Mouse (Mus musculus) small intestine, adult 2 months (tissue): ENCODE measurements around the gene Fam81a. TPM values are rescaled to one million over a fixed set of nuclear protein-coding genes. Genes with fewer than 3 reads are reported as not detected.

Experiments used
- H3K27ac ChIP-seq: fragments of 200-500 bp; 2 replicates; pipeline ENCODE4 v1.5.1; 2012; ENCODE audit warnings: low read depth, low read length, control low read depth, inconsistent platforms; ENCODE audit not compliant: insufficient read depth
- H3K27me3 ChIP-seq: fragments of 200-500 bp; 2 replicates; pipeline ENCODE4 v1.6.1; 2012; ENCODE audit warnings: mild to moderate bottlenecking, moderate library complexity, low read length, inconsistent platforms; ENCODE audit not compliant: control insufficient read depth, insufficient read depth
- H3K36me3 ChIP-seq: fragments of 200-500 bp; 2 replicates; pipeline ENCODE4 v1.6.1; 2012; ENCODE audit warnings: mild to moderate bottlenecking, low read length, control low read depth, inconsistent platforms; ENCODE audit not compliant: control insufficient read depth, insufficient read depth
- H3K4me1 ChIP-seq: fragments of 200-500 bp; 2 replicates; pipeline ENCODE4 v1.6.1; 2012; ENCODE audit warnings: low read length, inconsistent platforms, mixed read lengths; ENCODE audit not compliant: control insufficient read depth, insufficient read depth, insufficient read length
- H3K4me3 ChIP-seq: fragments of 200-500 bp; 2 replicates; pipeline ENCODE4 v1.5.1; 2012; ENCODE audit warnings: low read depth, mild to moderate bottlenecking, control low read depth, inconsistent platforms, low read length, moderate library complexity
- CTCF ChIP-seq: fragments of 200-500 bp; IDR thresholded peaks from 2 replicates; pipeline ENCODE4 v1.5.1; 2012; ENCODE audit warnings: low read depth, mild to moderate bottlenecking, control low read depth, inconsistent platforms, low read length, moderate library complexity, mixed read lengths; ENCODE audit not compliant: insufficient replicate concordance, insufficient read length; ENCODE audit errors: extremely low read depth
- POLR2A ChIP-seq: fragments of 200-500 bp; IDR thresholded peaks from 2 replicates; pipeline ENCODE4 v1.6.1; 2012; ENCODE audit warnings: low read depth, mild to moderate bottlenecking, control low read depth, inconsistent platforms, low read length, moderate library complexity
- WGBS: fragments of 180-500 bp; shearing (Covaris S2); methylation state at CpG from one replicate; pipeline ENCODE4 v1.1.7; 2018; 5-methylcytosine and 5-hydroxymethylcytosine counted together
- polyA plus RNA-seq: library from polyadenylated mRNA; depleted of rRNA; stranded (reverse); fragments of >200 nt; gene quantifications from 2 replicates; pipeline ENCODE4 v1.2.3, GENCODE M21; 2012

The Fam81a gene
- polyA plus RNA-seq, 1 experiment: 0.03 TPM

DNA sequence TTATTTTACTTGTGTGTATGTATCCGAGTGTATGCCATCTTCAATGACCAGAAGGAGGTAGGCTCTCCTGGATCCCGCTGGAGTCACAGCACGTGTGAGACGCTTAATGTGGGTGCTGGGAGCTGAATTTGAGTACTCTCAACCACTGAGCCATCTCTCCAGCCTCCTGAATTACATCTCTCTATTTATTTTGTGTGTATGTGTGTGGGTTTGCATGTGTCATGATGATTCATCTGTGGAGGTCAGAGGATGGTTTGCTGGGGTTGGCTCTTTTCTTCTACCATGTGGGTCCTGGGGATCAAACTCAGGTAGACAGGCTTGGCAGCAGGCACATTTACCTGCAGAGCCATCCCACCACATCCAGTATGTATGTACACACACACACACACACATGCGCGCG, 60.6 kb downstream of the Fam81a start:
- no peak overlapping the region for H3K27ac ChIP-seq
- 94% methylated on average over 7 of the region's 7 CpGs for WGBS
- TF ChIP-seq POLR2A (no peak), CTCF (no peak)
- H3K4me1 ChIP-seq: no peaks in the 10 kb centered on the region
- H3K36me3 ChIP-seq: no peaks in the 10 kb centered on the region
- no peaks in the 10 kb centered on the region for H3K27me3 ChIP-seq
- no peak overlapping the region for H3K4me3 ChIP-seq

DNA sequence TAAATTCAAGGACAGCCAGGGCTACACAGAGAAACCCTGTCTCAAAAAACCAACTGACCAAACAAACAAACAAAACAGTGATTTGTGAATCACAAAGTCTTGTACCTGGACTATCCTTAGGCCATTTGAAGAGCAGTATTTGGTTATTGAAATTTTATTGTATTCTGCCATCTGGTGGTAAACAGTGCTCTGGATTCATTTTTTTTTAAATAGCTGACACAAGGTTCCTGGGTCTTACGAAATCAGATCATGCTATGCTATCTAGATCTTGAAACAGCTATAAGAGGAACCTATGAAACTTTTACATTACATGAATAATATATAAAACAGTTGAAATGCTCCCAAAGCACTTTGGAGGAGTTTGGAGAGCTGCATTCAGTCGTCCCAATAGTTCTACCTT, 61.4 kb downstream of the Fam81a start:
- no peaks in the 10 kb centered on the region for H3K36me3 ChIP-seq
- H3K4me1 ChIP-seq: no peaks in the 10 kb centered on the region
- H3K4me3 ChIP-seq: no peak overlapping the region
- no peak for TF ChIP-seq POLR2A
- TF ChIP-seq CTCF: no peak
- H3K27ac ChIP-seq: no peak overlapping the region
- 51% methylated on average over 2 of the region's 2 CpGs for WGBS
- H3K27me3 ChIP-seq: no peaks in the 10 kb centered on the region

DNA sequence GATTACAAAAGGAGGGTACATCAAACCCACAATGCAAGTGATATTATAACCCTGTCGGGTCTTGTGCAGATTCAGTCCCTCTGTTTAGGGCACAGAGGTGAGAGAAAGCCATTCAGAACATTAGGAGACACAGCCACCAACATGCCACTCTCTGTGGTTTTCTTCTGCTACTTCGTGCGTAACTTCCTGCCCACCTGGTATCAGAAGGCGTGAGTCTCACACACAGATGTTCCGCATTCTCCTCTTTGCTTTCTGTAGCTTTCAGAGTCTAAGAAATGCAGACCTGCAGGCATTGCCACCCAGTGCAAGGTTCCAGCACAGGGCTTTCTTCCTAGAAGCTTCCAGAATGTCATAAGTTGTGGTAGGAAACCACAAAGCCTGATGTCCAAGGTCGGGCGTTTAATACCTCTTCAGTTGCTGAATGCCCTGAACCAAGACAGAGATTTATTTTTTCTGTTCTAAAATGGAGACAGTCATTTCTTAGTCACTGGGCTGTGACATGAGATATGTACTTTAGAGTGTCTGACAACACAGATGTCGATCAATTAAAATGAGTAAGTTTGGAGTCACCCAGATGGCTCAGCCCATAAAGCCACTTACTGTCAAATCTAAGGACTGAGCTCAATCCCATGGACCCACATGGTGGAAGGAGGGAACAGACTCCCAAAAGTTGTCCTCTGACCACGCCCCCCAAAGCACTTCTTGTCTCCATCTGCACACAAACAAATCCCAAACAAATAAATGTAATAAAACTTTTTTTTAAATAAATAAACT, 62.1 kb downstream of the Fam81a start:
- TF ChIP-seq POLR2A (no peak), CTCF (no peak)
- Histone ChIP-seq H3K27me3 (no peaks in the 10 kb centered on the region), H3K4me1 (no peaks in the 10 kb centered on the region), H3K4me3 (no peak overlapping the region), H3K27ac (no peak overlapping the region), H3K36me3 (no peaks in the 10 kb centered on the region)
- 80% methylated on average over 9 of the region's 9 CpGs for WGBS

- Histone ChIP-seq H3K27me3 (no peaks in the 10 kb centered on the region), H3K27ac (peak overlapping the region; percentile 12; the same call in 1 of the 2 replicates), H3K4me1 (peaks cover under 1% of the 10 kb centered on the region; the same call in 1 of the 2 replicates), H3K36me3 (no peaks in the 10 kb centered on the region), H3K4me3 (no peak overlapping the region)
- TF ChIP-seq POLR2A (no peak), CTCF (no peak)
- 66% methylated on average over 3 of the region's 3 CpGs for WGBS
Measured at GRCm38 (mm10) chr9:70078034-70078433, 64.3 kb downstream of the Fam81a start.

GRCm38 (mm10) chr9:70077170-70077569, 65.2 kb downstream of the Fam81a start:
- Histone ChIP-seq H3K4me1 (peaks cover 8% of the 10 kb centered on the region; the same call in 1 of the 2 replicates), H3K27me3 (no peaks in the 10 kb centered on the region), H3K4me3 (no peak overlapping the region), H3K36me3 (no peaks in the 10 kb centered on the region), H3K27ac (no peak overlapping the region; the same call in 1 of the 2 replicates)
- WGBS: 53% methylated on average over 7 of the region's 7 CpGs
- TF ChIP-seq POLR2A: no peak
- no peak for TF ChIP-seq CTCF

GRCm38 (mm10) chr9:70072387-70072786, 70.0 kb downstream of the Fam81a start:
- H3K4me1 ChIP-seq: peaks cover 14% of the 10 kb centered on the region; the same call in 1 of the 2 replicates
- peak overlapping the region; percentile 80 for H3K27ac ChIP-seq
- H3K27me3 ChIP-seq: no peaks in the 10 kb centered on the region
- H3K36me3 ChIP-seq: no peaks in the 10 kb centered on the region
- no peak for TF ChIP-seq POLR2A
- no peak for TF ChIP-seq CTCF
- H3K4me3 ChIP-seq: peak overlapping the region; percentile 20
- 35% methylated on average over 8 of the region's 8 CpGs for WGBS

DNA sequence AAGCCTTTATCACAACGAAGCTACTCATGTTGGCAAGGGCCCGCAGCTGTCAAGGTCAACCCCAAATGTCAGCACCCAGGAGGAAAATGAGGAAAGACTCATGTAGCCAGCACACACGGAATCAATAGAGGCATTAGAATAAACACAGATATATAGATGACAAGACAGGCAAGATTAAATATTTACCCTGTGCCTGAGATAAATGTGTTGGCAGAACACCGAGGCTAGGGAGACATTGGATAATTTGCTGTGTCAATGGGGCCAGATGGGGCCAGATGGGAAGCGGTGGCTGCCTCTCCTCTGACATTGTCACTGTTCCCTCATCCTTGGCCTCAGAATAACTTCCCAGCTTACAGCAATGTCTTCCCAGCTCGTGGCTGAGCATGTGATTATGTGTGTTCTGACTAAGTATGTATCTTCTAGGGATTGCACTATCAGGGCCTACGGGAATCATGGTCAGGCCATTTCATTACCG, 72.4 kb downstream of the Fam81a start:
- 13% methylated on average over 8 of the region's 8 CpGs for WGBS
- Histone ChIP-seq H3K4me3 (no peak overlapping the region), H3K27me3 (no peaks in the 10 kb centered on the region), H3K36me3 (no peaks in the 10 kb centered on the region), H3K4me1 (peaks cover 14% of the 10 kb centered on the region; the same call in 1 of the 2 replicates), H3K27ac (peak overlapping the region; percentile 92)
- TF ChIP-seq CTCF (no peak), POLR2A (no peak)
